7 mouse cellular contexts compared by ENCODE assay signal in the genomic region with DNA sequence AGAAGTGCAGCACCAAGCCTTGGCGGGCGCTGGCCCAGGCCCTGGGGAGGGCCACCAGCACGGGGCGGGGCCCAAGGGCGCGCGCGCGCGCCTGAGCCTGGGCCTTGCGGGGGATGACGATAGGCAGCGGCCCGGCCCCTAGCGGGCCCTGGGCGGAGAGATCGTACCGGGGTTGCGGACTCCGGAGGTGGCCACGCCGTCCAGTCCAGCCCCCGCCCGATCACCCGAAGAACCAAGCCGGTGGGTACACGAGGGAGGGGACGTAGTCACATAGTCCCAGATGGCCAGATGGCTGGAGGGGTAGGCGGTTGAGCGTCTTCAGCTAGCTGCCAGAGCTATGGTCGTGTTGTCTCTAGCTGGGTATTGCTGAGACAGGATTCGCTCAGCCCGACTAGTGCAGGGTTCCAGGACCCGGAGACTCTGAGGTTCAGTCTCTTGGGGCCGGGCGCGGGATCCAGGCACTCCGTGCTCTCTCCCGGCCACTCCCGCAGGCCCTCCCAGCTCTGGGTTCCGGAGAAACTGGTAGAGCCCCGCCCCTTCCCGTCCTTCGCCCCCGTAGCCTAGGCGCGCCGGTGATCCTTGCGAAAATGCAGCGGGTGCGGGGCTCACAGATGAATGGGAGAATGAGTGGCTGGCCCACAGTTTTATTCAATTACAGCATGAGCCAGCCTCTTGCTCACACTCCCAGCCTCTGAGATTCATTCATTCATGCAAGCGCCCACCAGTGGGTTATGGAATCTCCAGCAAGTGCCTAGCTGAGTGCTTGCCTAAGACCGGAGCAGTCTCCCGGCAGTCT. TPM values are rescaled to one million over a fixed set of nuclear protein-coding genes. Genes with fewer than 3 reads are reported as not detected.
DNase-seq lines count a peak whose midpoint lies in the region; ATAC-seq lines count a peak whose summit lies in the region.

No protein-coding gene starts in this region.

- peak overlapping the region; percentile 77 for H3K4me3 ChIP-seq in intestine, embryonic 16.5 days (ENCODE audit: low read length)
- peak overlapping the region; percentile 73 for H3K4me3 ChIP-seq in limb, embryonic 10.5 days
- H3K4me3 ChIP-seq in midbrain, embryonic 12.5 days, result peak overlapping the region; percentile 59

- H3K9me3 ChIP-seq in intestine, embryonic 16.5 days (ENCODE audit: control insufficient read depth, low read length), result no peaks in the 10 kb centered on the region
- no peaks in the 10 kb centered on the region for H3K9me3 ChIP-seq in limb, embryonic 10.5 days (replicated peaks)
- H3K9me3 ChIP-seq in midbrain, embryonic 12.5 days, result no peaks in the 10 kb centered on the region

- H3K4me1 ChIP-seq in intestine, embryonic 16.5 days (ENCODE audit: control insufficient read depth, insufficient read depth, low read length), result peaks cover 36% of the 10 kb centered on the region
- peaks cover 66% of the 10 kb centered on the region for H3K4me1 ChIP-seq in limb, embryonic 10.5 days
- H3K4me1 ChIP-seq in midbrain, embryonic 12.5 days, result peaks cover 45% of the 10 kb centered on the region

- peak; percentile 81 for DNase-seq in adrenal gland, adult 8-10 months
- DNase-seq in embryo, embryonic 11 days, result peak; percentile 81
- peak; percentile 59 to 82 for DNase-seq in gastrocnemius, postnatal 4 days (ENCODE audit: low spot score in 2 of 2)
- DNase-seq in limb, embryonic 10.5 days (ENCODE audit: low spot score), result peak; percentile 77
- peak; percentile 85 for DNase-seq in spleen, adult 18-20 months

- under 1% methylated on average over 54 of the region's 54 CpGs for WGBS in intestine, embryonic 16.5 days
- under 1% methylated on average over 52 of the region's 54 CpGs for WGBS in limb, embryonic 10.5 days
- under 1% methylated on average over 49 of the region's 54 CpGs for WGBS in midbrain, embryonic 12.5 days

- H3K36me3 ChIP-seq in intestine, embryonic 16.5 days (ENCODE audit: control insufficient read depth, insufficient read depth, low read length), result no peaks in the 10 kb centered on the region
- H3K36me3 ChIP-seq in limb, embryonic 10.5 days, result no peaks in the 10 kb centered on the region
- no peaks in the 10 kb centered on the region for H3K36me3 ChIP-seq in midbrain, embryonic 12.5 days

- peak overlapping the region; percentile 78 for H3K4me2 ChIP-seq in intestine, embryonic 16.5 days (ENCODE audit: low read depth, low read length)
- peak overlapping the region; percentile 88 for H3K4me2 ChIP-seq in midbrain, embryonic 12.5 days (replicated peaks)

- H3K27me3 ChIP-seq in intestine, embryonic 16.5 days (replicated peaks; ENCODE audit: control insufficient read depth, insufficient read depth, low read length), result no peaks in the 10 kb centered on the region
- H3K27me3 ChIP-seq in limb, embryonic 10.5 days (ENCODE audit: low read depth, poor library complexity, severe bottlenecking), result peaks cover 42% of the 10 kb centered on the region
- peaks cover 54% of the 10 kb centered on the region for H3K27me3 ChIP-seq in midbrain, embryonic 12.5 days

- ATAC-seq in intestine, embryonic 16.5 days, result peak; percentile 78
- peak; percentile 47 for ATAC-seq in midbrain, embryonic 12.5 days (ENCODE audit: low FRiP score, low read depth)

- peak overlapping the region; percentile 96 for H3K27ac ChIP-seq in intestine, embryonic 16.5 days (ENCODE audit: low read length)
- peak overlapping the region; percentile 87 for H3K27ac ChIP-seq in limb, embryonic 10.5 days
- H3K27ac ChIP-seq in midbrain, embryonic 12.5 days (replicated peaks), result 0 out of 2 replicates have a peak overlapping the region, but pooled peaks have one; percentile 15

- H3K9ac ChIP-seq in intestine, embryonic 16.5 days (ENCODE audit: low read depth, low read length), result peak overlapping the region; percentile 92
- peak overlapping the region; percentile 70 for H3K9ac ChIP-seq in midbrain, embryonic 12.5 days (replicated peaks)

RNA-seq across cellular contexts. Expression of gene Myo1c, which starts 1.3 kb away (rescaled TPM):
- 100 to 1,000 TPM; 151 to 208 (median 180) TPM for total RNA-seq in adrenal gland, adult 8-10 months (2022)
- total RNA-seq in gastrocnemius, postnatal 4 days (2021), result 10 to 100 TPM; 87.9 to 88.1 TPM
- 45.5 and 51.2 TPM in 2 replicates for polyA plus RNA-seq in intestine, embryonic 16.5 days (2015; fragmentation: Nextera tagmentation; extraction: Ambion mirVana)
- polyA plus RNA-seq in limb, embryonic 10.5 days (2016; fragmentation: Nextera tagmentation; extraction: Ambion mirVana), result 19.7 and 20.2 TPM in 2 replicates
- 15.5 and 16.4 TPM in 2 replicates for polyA plus RNA-seq in midbrain, embryonic 12.5 days (2016; fragmentation: Nextera tagmentation; extraction: Ambion mirVana)

RNA-seq across cellular contexts. Expression of gene Inpp5k, which starts 20.8 kb away (rescaled TPM):
- 10 to 100 TPM; 46.2 to 62.5 (median 53.6) TPM for total RNA-seq in adrenal gland, adult 8-10 months (2022)
- total RNA-seq in gastrocnemius, postnatal 4 days (2021), result 10 to 100 TPM; 26.7 to 28.4 TPM
- 20.8 and 21.9 TPM in 2 replicates for polyA plus RNA-seq in intestine, embryonic 16.5 days (2015; fragmentation: Nextera tagmentation; extraction: Ambion mirVana)
- polyA plus RNA-seq in limb, embryonic 10.5 days (2016; fragmentation: Nextera tagmentation; extraction: Ambion mirVana), result 14.4 and 17.6 TPM in 2 replicates
- polyA plus RNA-seq in midbrain, embryonic 12.5 days (2016; fragmentation: Nextera tagmentation; extraction: Ambion mirVana), result 27.2 and 28.4 TPM in 2 replicates

RNA-seq across cellular contexts. Expression of gene Crk, which starts 27.4 kb away (rescaled TPM):
- 100 to 1,000 TPM; 115 to 125 (median 117) TPM for total RNA-seq in adrenal gland, adult 8-10 months (2022)
- total RNA-seq in gastrocnemius, postnatal 4 days (2021), result 10 to 100 TPM; 67.5 to 76.6 TPM
- polyA plus RNA-seq in intestine, embryonic 16.5 days (2015; fragmentation: Nextera tagmentation; extraction: Ambion mirVana), result 91.0 and 94.1 TPM in 2 replicates
- polyA plus RNA-seq in limb, embryonic 10.5 days (2016; fragmentation: Nextera tagmentation; extraction: Ambion mirVana), result 105 and 123 TPM in 2 replicates
- 140 and 142 TPM in 2 replicates for polyA plus RNA-seq in midbrain, embryonic 12.5 days (2016; fragmentation: Nextera tagmentation; extraction: Ambion mirVana)

Comparison
In these comparisons a context has a peak if more than half of its experiments do, and no peak if none do; other contexts are left out.
1. Peak in every context shown above with its lines: DNase-seq, ATAC-seq, H3K4me3 ChIP-seq and H3K27ac ChIP-seq.
2. H3K27ac ChIP-seq: peak in every context shown above with its lines; median percentile 96 in intestine, embryonic 16.5 days; 87 in limb, embryonic 10.5 days; 15 in midbrain, embryonic 12.5 days.